Mouse (Mus musculus) kidney, embryonic 14.5 days (tissue): ENCODE measurements around the gene Pdlim3. TPM values are rescaled to one million over a fixed set of nuclear protein-coding genes. Genes with fewer than 3 reads are reported as not detected.

Experiments used
- ATAC-seq: fragments of 200-750 bp; cut with Nextera tagmentation; 2 replicates; pipeline ENCODE4 v1.8.0; 2017; ENCODE audit warnings: moderate number of reproducible peaks, mild to moderate bottlenecking, moderate TSS enrichment, moderate library complexity; ENCODE audit not compliant: low FRiP score, low TSS enrichment
- H3K27ac ChIP-seq: fragments of 300-500 bp; sonication (generic); 2 replicates; pipeline ENCODE4 v1.5.1; 2014; ENCODE audit warnings: low read depth, mild to moderate bottlenecking, low read length, moderate library complexity, mixed read lengths
- H3K27me3 ChIP-seq: fragments of 300-500 bp; sonication (generic); 2 replicates; pipeline ENCODE4 v1.6.1; 2014; ENCODE audit warnings: mild to moderate bottlenecking, low read length; ENCODE audit not compliant: control insufficient read depth, insufficient read depth
- H3K36me3 ChIP-seq: fragments of 300-500 bp; sonication (generic); 2 replicates; pipeline ENCODE4 v1.6.1; 2014; ENCODE audit warnings: low read length, mixed read lengths; ENCODE audit not compliant: control insufficient read depth, insufficient read depth
- H3K4me1 ChIP-seq: fragments of 300-500 bp; sonication (generic); 2 replicates; pipeline ENCODE4 v1.6.1; 2014; ENCODE audit warnings: low read length, mixed read lengths; ENCODE audit not compliant: control insufficient read depth, insufficient read depth
- H3K4me2 ChIP-seq: fragments of 300-500 bp; sonication (generic); replicated peaks from 2 replicates; pipeline ENCODE4 v1.6.1; 2014; ENCODE audit warnings: low read depth, mild to moderate bottlenecking, low read length
- H3K4me3 ChIP-seq: fragments of 300-500 bp; sonication (generic); 2 replicates; pipeline ENCODE4 v1.5.1; 2014; ENCODE audit warnings: mild to moderate bottlenecking, low read length
- H3K9ac ChIP-seq: fragments of 300-500 bp; sonication (generic); 2 replicates; pipeline ENCODE4 v1.6.1; 2014; ENCODE audit warnings: low read depth, mild to moderate bottlenecking, low read length, moderate library complexity
- H3K9me3 ChIP-seq: fragments of 300-500 bp; sonication (generic); 2 replicates; pipeline ENCODE4 v1.6.1; 2016; ENCODE audit warnings: low read length; ENCODE audit not compliant: control insufficient read depth
- WGBS: fragments of 180-500 bp; shearing (Covaris S2); extraction: QIAGEN DNeasy Blood & Tissue Kit; methylation state at CpG from one replicate; pipeline ENCODE4 v1.1.7; 2014; 5-methylcytosine and 5-hydroxymethylcytosine counted together
- polyA plus RNA-seq: library from polyadenylated mRNA; unstranded; fragments of >200 nt; fragmentation: Nextera tagmentation; extraction: Ambion mirVana; gene quantifications from 2 replicates; pipeline ENCODE4 v1.2.1, GENCODE M21; 2014

Gene Pdlim3
- polyA plus RNA-seq, 1 experiment from 2014 or later = 5.6 TPM

GRCm38 (mm10) chr8:45885775-45886174 lies 514 bp downstream of the Pdlim3 start:
- no peaks in the 10 kb centered on the region for H3K27me3 ChIP-seq
- peak overlapping the region; percentile 38; the same call in 1 of the 2 replicates for H3K27ac ChIP-seq
- peak overlapping the region; percentile 40; the same call in 1 of the 2 replicates for H3K4me3 ChIP-seq
- no peaks in the 10 kb centered on the region for H3K4me1 ChIP-seq
- H3K36me3 ChIP-seq = no peaks in the 10 kb centered on the region
- WGBS = 32% methylated on average over 2 of the region's 2 CpGs
- ATAC-seq = peak; percentile 54
- no peaks in the 10 kb centered on the region for H3K9me3 ChIP-seq
- no peak overlapping the region for H3K9ac ChIP-seq
- peak overlapping the region; percentile 74 for H3K4me2 ChIP-seq

- no peaks in the 10 kb centered on the region for H3K27me3 ChIP-seq
- no peak overlapping the region for H3K4me3 ChIP-seq
- no peak overlapping the region for H3K4me2 ChIP-seq
- H3K36me3 ChIP-seq = no peaks in the 10 kb centered on the region
- no peak overlapping the region for H3K27ac ChIP-seq
- H3K9ac ChIP-seq = no peak overlapping the region
- WGBS = 89% methylated on average over 7 of the region's 7 CpGs
- H3K9me3 ChIP-seq = no peaks in the 10 kb centered on the region
- no peaks in the 10 kb centered on the region for H3K4me1 ChIP-seq
- no peak for ATAC-seq
Observed at GRCm38 (mm10) chr8:45889737-45890136, 4.5 kb downstream of the Pdlim3 start.

GRCm38 (mm10) chr8:45896590-45896989 lies 11.3 kb downstream of the Pdlim3 start:
- Histone ChIP-seq H3K4me3 (no peak overlapping the region), H3K4me2 (no peak overlapping the region), H3K9ac (no peak overlapping the region), H3K27me3 (no peaks in the 10 kb centered on the region), H3K4me1 (no peaks in the 10 kb centered on the region), H3K27ac (no peak overlapping the region), H3K36me3 (no peaks in the 10 kb centered on the region), H3K9me3 (no peaks in the 10 kb centered on the region)
- no peak for ATAC-seq
- 86% methylated on average over 3 of the region's 3 CpGs for WGBS

GRCm38 (mm10) chr8:45899783-45900182 lies 14.5 kb downstream of the Pdlim3 start:
- Histone ChIP-seq H3K4me3 (no peak overlapping the region), H3K27ac (no peak overlapping the region), H3K4me1 (no peaks in the 10 kb centered on the region), H3K27me3 (no peaks in the 10 kb centered on the region), H3K9me3 (no peaks in the 10 kb centered on the region), H3K9ac (no peak overlapping the region), H3K4me2 (no peak overlapping the region), H3K36me3 (no peaks in the 10 kb centered on the region)
- 93% methylated on average over 3 of the region's 3 CpGs for WGBS
- ATAC-seq = no peak

- no peak overlapping the region for H3K27ac ChIP-seq
- 80% methylated on average over 8 of the region's 8 CpGs for WGBS
- ATAC-seq = no peak
- H3K9ac ChIP-seq = no peak overlapping the region
- no peaks in the 10 kb centered on the region for H3K9me3 ChIP-seq
- H3K4me2 ChIP-seq = no peak overlapping the region
- no peaks in the 10 kb centered on the region for H3K36me3 ChIP-seq
- H3K4me1 ChIP-seq = no peaks in the 10 kb centered on the region
- no peaks in the 10 kb centered on the region for H3K27me3 ChIP-seq
- H3K4me3 ChIP-seq = no peak overlapping the region
Observed at GRCm38 (mm10) chr8:45901626-45902025, 16.4 kb downstream of the Pdlim3 start.

- H3K9me3 ChIP-seq = no peaks in the 10 kb centered on the region
- 40% methylated on average over 3 of the region's 3 CpGs for WGBS
- H3K27me3 ChIP-seq = no peaks in the 10 kb centered on the region
- H3K36me3 ChIP-seq = no peaks in the 10 kb centered on the region
- no peak overlapping the region for H3K4me3 ChIP-seq
- no peak overlapping the region for H3K4me2 ChIP-seq
- H3K4me1 ChIP-seq = no peaks in the 10 kb centered on the region
- H3K27ac ChIP-seq = no peak overlapping the region
- ATAC-seq = no peak
- H3K9ac ChIP-seq = no peak overlapping the region
Observed at GRCm38 (mm10) chr8:45903659-45904058, 18.4 kb downstream of the Pdlim3 start.

GRCm38 (mm10) chr8:45905591-45906250 lies 20.5 kb downstream of the Pdlim3 start:
- no peak overlapping the region for H3K27ac ChIP-seq
- WGBS = 88% methylated on average over 7 of the region's 7 CpGs
- no peak for ATAC-seq

GRCm38 (mm10) chr8:45906251-45906619 lies 21.0 kb downstream of the Pdlim3 start:
- H3K9me3 ChIP-seq = no peaks in the 10 kb centered on the region
- no peaks in the 10 kb centered on the region for H3K36me3 ChIP-seq
- H3K27me3 ChIP-seq = no peaks in the 10 kb centered on the region
- H3K4me1 ChIP-seq = no peaks in the 10 kb centered on the region
- ATAC-seq = no peak
- H3K9ac ChIP-seq = no peak overlapping the region
- H3K4me3 ChIP-seq = no peak overlapping the region
- WGBS = 95% methylated on average over 4 of the region's 4 CpGs
- H3K4me2 ChIP-seq = no peak overlapping the region
- no peak overlapping the region for H3K27ac ChIP-seq

More at GRCm38 (mm10) chr8:45905591-45906250, 20.5 kb downstream of the Pdlim3 start:
- no peak overlapping the region for H3K9ac ChIP-seq
- H3K9me3 ChIP-seq = no peaks in the 10 kb centered on the region
- no peak overlapping the region for H3K4me2 ChIP-seq
- H3K36me3 ChIP-seq = no peaks in the 10 kb centered on the region
- H3K27me3 ChIP-seq = no peaks in the 10 kb centered on the region
- no peaks in the 10 kb centered on the region for H3K4me1 ChIP-seq
- no peak overlapping the region for H3K4me3 ChIP-seq

- H3K9ac ChIP-seq = no peak overlapping the region
- no peaks in the 10 kb centered on the region for H3K4me1 ChIP-seq
- peak overlapping the region; percentile 42; the same call in 1 of the 2 replicates for H3K27ac ChIP-seq
- ATAC-seq = peak; percentile 50; the same call in 1 of the 2 replicates
- no peaks in the 10 kb centered on the region for H3K27me3 ChIP-seq
- 0 out of 2 replicates have a peak overlapping the region, but pooled peaks have one; percentile 3 for H3K4me2 ChIP-seq
- WGBS = 46% methylated on average over 11 of the region's 11 CpGs
- no peaks in the 10 kb centered on the region for H3K9me3 ChIP-seq
- H3K36me3 ChIP-seq = no peaks in the 10 kb centered on the region
- no peak overlapping the region for H3K4me3 ChIP-seq
Observed at GRCm38 (mm10) chr8:45913707-45914106, 28.4 kb downstream of the Pdlim3 start.
